Mouse (Mus musculus) liver, adult 2 months (tissue): Measurements from ENCODE around the gene Epb41l1.

ENCODE experiments used
- CTCF ChIP-seq: fragments of 200-500 bp; IDR thresholded peaks from 2 replicates; pipeline ENCODE4 v1.5.1; 2011; ENCODE audit warnings: low read depth, low read length, control low read depth
- POLR2A ChIP-seq: fragments of 200-500 bp; IDR thresholded peaks from 2 replicates; pipeline ENCODE4 v1.6.1; 2011; ENCODE audit warnings: low read length, control low read depth; ENCODE audit not compliant: insufficient read depth; ENCODE audit errors: extremely low read depth

GRCm38 (mm10) chr2:156421381-156422110 is 837 bp downstream of the Epb41l1 start:
- no peak for TF ChIP-seq POLR2A
- TF ChIP-seq CTCF, result no peak
